Comparison of ENCODE assay signal across 12 mouse cellular contexts in genomic region chr1:63049977-63050376, GRCm38 (mm10).
DNase-seq lines count a peak whose midpoint lies in the region; ATAC-seq and TF ChIP-seq lines count a peak whose summit lies in the region.
"Had no signal": no experiment of that assay in that cellular context is flagged by ENCODE, and none has a peak within 500 bp of the region (broad histone marks: within the 10 kb centered on the region; RNA-seq: fewer than 3 reads in every experiment).

No protein-coding gene starts in this region.

- TF ChIP-seq CTCF in hindbrain, postnatal 0 days (IDR thresholded peaks at IDR 0.05; ENCODE audit: low read depth) = no peak

- H3K9ac ChIP-seq in hindbrain, postnatal 0 days (replicated peaks; ENCODE audit: low read length) = no peak overlapping the region
- H3K9ac ChIP-seq in hindbrain, embryonic 11.5 days (ENCODE audit: low read depth, low read length) = no peak overlapping the region
- H3K9ac ChIP-seq: embryonic facial prominence, embryonic 15.5 days; liver, embryonic 15.5 days had no signal

- H3K4me2 ChIP-seq in hindbrain, postnatal 0 days (ENCODE audit: low read depth, low read length) = no peak overlapping the region
- no peak overlapping the region for H3K4me2 ChIP-seq in hindbrain, embryonic 11.5 days (replicated peaks; ENCODE audit: low read depth, low read length)
- H3K4me2 ChIP-seq: embryonic facial prominence, embryonic 15.5 days; liver, embryonic 15.5 days had no signal

- 0 out of 2 replicates have a peak, but pooled peaks cover 4% of the 10 kb centered on the region for H3K4me1 ChIP-seq in hindbrain, postnatal 0 days (ENCODE audit: insufficient read depth, low read length)
- no peaks in the 10 kb centered on the region for H3K4me1 ChIP-seq in hindbrain, embryonic 11.5 days (replicated peaks; ENCODE audit: control insufficient read depth, insufficient read depth, low read length)
- H3K4me1 ChIP-seq: embryonic facial prominence, embryonic 15.5 days; liver, embryonic 15.5 days had no signal

- H3K9me3 ChIP-seq in hindbrain, postnatal 0 days (ENCODE audit: low read length) = no peaks in the 10 kb centered on the region
- H3K9me3 ChIP-seq in hindbrain, embryonic 11.5 days (ENCODE audit: control insufficient read depth, low read length) = no peaks in the 10 kb centered on the region
- H3K9me3 ChIP-seq: embryonic facial prominence, embryonic 15.5 days; liver, embryonic 15.5 days; megakaryocyte, embryonic 14.5 days had no signal

- H3K27ac ChIP-seq in hindbrain, postnatal 0 days = no peak overlapping the region
- H3K27ac ChIP-seq in hindbrain, embryonic 11.5 days (ENCODE audit: low read depth, low read length) = no peak overlapping the region
- H3K27ac ChIP-seq: embryonic facial prominence, embryonic 15.5 days; liver, embryonic 15.5 days; stomach, postnatal 0 days had no signal

- no peak overlapping the region for H3K4me3 ChIP-seq in hindbrain, postnatal 0 days (ENCODE audit: low read length)
- no peak overlapping the region for H3K4me3 ChIP-seq in hindbrain, embryonic 11.5 days (ENCODE audit: low read depth, low read length)
- H3K4me3 ChIP-seq: embryonic facial prominence, embryonic 15.5 days; liver, embryonic 15.5 days; megakaryocyte, embryonic 14.5 days; myocyte had no signal

- no peak for ATAC-seq in hindbrain, postnatal 0 days
- ATAC-seq in hindbrain, embryonic 11.5 days (ENCODE audit: low FRiP score) = no peak
- ATAC-seq in inflammation-experienced regulatory T-cells, adult 6 months = no peak

- no peaks in the 10 kb centered on the region for H3K36me3 ChIP-seq in hindbrain, postnatal 0 days (ENCODE audit: insufficient read depth, low read length)
- no peaks in the 10 kb centered on the region for H3K36me3 ChIP-seq in hindbrain, embryonic 11.5 days (ENCODE audit: control insufficient read depth, insufficient read depth, low read length)

- WGBS in hindbrain, postnatal 0 days = 50% methylated on average over 3 of the region's 3 CpGs
- 93% methylated on average over 3 of the region's 3 CpGs for WGBS in hindbrain, embryonic 11.5 days

- peak; percentile 59 for DNase-seq in hindbrain, postnatal 0 days (ENCODE audit: low spot score)
- DNase-seq in hindbrain, embryonic 11.5 days (ENCODE audit: low spot score) = no peak
- DNase-seq in NIH3T3 (ENCODE audit: low read depth) = peak; percentile 18
- peak; percentile 93 for DNase-seq in brain, adult 2 months (ENCODE audit: low read depth, low spot score)
- peak; percentile 87 to 92 for DNase-seq in cerebellum, postnatal 25 days
- DNase-seq in urinary bladder, postnatal 25 days (ENCODE audit: low spot score) = no peak

- no peaks in the 10 kb centered on the region for H3K27me3 ChIP-seq in hindbrain, postnatal 0 days (ENCODE audit: insufficient read depth, low read length)
- no peaks in the 10 kb centered on the region for H3K27me3 ChIP-seq in hindbrain, embryonic 11.5 days (ENCODE audit: control insufficient read depth, insufficient read depth, low read length)
- H3K27me3 ChIP-seq: embryonic facial prominence, embryonic 15.5 days; liver, embryonic 15.5 days; megakaryocyte, embryonic 14.5 days had no signal

Comparison
In these comparisons a context has a peak if more than half of its experiments do, and no peak if none do; other contexts are left out.
1. DNase-seq: peak in hindbrain, postnatal 0 days (single experiment), NIH3T3 (single experiment), brain, adult 2 months (single experiment) and cerebellum, postnatal 25 days (2 of 2); none in hindbrain, embryonic 11.5 days (single experiment) and urinary bladder, postnatal 25 days (single experiment).